Mouse (Mus musculus) activated CD4-positive, CD25-positive, alpha-beta regulatory T cell, adult 4 months (primary cell): ENCODE measurements around the gene Rnf31. TPM values are rescaled to one million over a fixed set of nuclear protein-coding genes. Genes with fewer than 3 reads are reported as not detected.

ENCODE experiments used
- ATAC-seq: one replicate; pipeline ENCODE4 v1.8.0; 2017
- polyA plus RNA-seq, 2 experiments: library from polyadenylated mRNA; unstranded; fragments of 100-300 nt; shearing (Covaris generic); gene quantifications; one replicate each; pipeline ENCODE4 v1.2.1; 2017

Rnf31 gene
- polyA plus RNA-seq, 2 experiments from 2014 or later: 32.6 to 33.3 TPM

- ATAC-seq: no peak
Observed at GRCm38 (mm10) chr14:55604823-55605222, 13.3 kb downstream of the Rnf31 start.

GRCm38 (mm10) chr14:55605743-55606459 is 14.4 kb downstream of the Rnf31 start:
- no peak for ATAC-seq

- ATAC-seq: no peak
Observed at GRCm38 (mm10) chr14:55608339-55608738, 16.8 kb downstream of the Rnf31 start.

DNA sequence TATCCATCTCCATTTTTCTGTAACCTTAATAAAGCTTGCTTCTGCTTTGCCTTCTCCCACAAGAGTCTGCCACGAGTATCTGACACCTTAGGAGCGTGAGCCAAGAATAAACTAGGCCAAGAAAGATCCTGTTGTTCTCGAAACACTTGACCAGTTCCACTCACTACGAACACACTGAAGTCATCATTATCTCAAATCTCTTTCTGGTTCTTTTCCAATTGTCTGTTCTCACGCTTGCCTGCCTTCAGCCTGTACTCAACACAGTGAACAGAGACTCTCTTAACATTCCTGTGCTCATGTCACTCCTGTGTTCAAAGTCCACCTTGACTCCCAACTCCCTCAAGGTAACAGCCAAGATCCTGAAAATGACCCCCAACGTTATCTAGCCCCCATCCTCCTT is 21.8 kb downstream of the Rnf31 start:
- ATAC-seq: no peak

GRCm38 (mm10) chr14:55614565-55615178 is 23.2 kb downstream of the Rnf31 start:
- ATAC-seq: no peak

- no peak for ATAC-seq
Observed at GRCm38 (mm10) chr14:55615876-55616275, 24.4 kb downstream of the Rnf31 start.

DNA sequence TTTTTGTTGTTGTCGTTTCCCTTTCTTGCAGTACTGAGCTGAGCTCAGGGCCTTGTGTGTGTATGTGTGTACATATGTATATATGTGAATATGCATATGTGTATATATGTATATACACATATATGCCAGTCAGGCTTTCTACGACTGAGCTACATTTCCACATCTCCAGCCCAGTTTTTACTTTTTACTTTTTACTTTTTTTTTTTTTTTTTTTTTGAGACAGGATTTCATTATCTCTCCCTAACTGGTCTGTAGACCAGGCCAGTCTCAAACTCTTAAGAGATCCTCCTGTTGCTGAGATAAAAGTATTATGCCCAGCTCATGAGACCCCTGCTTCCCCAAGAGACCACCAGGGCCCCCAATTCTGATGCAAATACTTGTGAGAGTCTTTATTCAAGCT is 25.3 kb downstream of the Rnf31 start:
- ATAC-seq: no peak

DNA sequence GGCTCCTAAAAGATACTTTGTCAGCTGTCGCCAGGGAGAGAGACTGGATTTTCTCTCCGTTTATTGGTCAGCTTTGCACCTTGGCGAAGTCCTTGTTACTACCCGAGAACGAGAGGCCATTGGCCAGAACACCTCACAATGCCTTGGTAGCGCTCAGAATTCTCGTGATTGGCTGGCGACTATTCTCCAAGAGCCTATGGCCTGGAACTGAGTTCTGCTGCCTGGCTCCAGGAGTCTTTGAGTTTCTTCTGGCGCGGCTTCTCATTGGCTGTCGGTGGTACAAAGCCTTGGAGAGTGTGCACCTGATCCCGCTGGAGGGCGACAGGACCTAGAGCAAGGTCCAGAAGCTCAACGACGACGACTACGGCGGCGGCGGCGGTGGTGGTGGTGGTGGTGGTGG is 26.3 kb downstream of the Rnf31 start, which contains the start of gene Rec8:
Rec8 (plus strand) TSS at position 216 of the 400 bp plus-strand sequence.
- peak; percentile 36 for ATAC-seq

DNA sequence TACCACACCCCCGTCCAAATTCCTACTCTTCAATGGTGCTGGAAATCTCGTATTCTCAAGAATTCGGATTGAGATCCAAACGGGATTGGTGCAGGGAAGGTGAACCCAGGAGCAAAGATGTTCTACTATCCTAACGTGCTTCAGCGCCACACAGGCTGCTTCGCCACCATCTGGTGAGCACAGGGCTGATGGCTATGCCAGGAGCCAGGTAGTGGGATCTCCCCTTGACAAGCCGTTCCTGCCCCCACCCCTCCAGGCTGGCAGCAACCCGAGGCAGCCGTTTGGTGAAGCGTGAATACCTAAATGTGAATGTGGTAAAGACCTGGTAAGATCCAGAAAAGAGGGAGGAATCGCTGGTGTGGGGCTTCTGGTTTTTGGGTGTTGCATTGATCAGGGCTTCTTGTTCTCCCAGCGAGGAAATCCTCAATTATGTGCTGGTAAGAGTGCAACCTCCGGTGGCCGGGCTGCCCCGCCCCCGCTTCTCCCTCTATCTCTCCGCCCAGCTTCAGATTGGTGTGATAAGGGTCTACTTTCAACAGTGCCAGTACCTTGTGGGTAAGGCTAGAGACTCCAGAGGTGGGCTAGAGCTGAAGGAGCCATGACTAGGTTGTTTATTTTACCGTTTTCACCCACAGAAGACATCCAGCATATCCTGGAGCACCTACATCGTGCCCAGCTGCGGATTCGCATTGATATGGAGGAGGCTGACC is 27.1 kb downstream of the Rnf31 start:
- no peak for ATAC-seq

DNA sequence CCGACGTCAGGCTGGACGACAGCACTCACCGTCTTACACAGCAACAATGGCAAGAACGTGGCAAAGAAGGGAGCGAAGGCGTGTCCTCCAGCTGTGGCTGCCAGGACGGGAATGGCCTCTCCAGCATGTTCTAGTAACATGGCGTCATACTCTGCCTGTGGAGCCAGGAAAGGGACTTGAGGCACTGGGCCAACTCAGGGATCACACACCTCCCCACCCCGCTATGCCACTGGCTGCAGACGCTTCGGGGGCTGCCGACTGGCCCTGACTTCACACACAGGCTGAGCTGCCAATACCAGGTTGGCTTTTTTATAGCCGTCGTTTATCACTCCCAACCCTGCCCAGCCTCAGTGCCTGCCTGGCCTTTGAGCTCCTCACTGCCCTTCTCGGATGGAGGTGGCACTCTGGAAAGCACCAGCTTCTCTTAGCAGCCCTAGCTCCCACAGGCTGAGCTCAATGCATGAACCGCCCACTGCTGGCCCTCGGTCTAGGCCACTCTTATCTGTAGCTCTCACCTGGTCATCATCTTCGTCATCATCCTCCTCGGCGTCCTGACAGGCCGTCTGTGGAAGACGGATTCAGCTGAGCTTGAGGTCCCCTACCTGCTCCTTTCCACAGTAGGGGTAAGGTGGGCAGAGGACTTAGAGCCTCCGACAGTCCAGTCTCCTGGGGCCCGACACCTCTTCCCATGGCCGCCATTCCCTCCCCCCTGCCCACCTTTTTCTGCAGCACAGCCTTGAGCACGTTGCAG is 36.7 kb downstream of the Rnf31 start:
- no peak for ATAC-seq

DNA sequence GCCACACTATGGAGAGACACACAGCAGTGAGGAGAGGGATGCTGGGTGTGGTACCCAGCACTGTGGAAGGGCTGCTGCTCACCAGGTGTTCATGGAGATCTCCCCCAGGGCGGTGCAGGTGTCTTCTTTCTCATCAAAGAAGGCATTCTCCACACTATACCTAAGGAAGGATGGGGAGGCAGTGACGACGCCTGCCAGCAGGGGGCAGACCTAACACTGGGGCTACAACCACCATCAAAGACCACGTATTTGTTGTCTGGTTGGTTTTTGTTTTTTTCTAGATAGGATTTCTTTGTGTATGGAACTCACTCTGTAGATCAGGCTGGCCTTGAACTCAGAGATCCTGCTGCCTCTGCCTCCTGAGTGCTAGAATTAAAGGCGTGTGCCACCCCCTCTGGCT is 37.8 kb downstream of the Rnf31 start:
- peak; percentile 72 for ATAC-seq

DNA sequence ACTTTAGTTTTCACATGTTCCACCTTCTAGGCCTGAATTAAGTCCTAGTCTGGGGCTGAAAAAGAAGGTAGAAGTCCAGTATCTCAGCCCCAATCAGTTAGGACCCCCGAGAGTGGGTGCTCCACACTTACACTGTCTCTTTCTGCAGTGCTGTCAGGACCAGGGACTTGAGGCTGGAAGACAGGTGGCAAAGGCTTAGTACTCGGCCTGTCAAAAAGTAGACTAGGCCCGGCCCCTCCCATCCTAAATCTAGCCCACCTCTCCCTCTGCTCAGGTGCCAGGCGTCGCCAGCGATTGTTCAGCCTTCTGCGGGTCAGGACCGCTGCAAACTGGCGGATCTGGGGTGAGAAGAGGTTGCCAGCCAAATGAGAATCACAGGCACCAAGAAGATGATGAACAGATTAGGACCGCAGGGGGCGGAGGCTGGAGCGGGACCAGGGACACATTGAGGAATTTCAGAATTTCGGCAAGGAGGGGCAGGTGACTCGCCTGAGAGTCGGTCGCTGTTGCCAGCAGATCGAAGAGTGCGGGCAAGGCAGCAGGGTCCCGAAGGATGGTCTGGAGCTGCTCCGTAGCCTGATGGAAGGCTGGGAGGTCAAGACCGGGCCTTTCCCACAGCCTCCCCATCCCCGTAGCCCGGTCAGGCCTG is 43.5 kb downstream of the Rnf31 start:
- no peak for ATAC-seq

DNA sequence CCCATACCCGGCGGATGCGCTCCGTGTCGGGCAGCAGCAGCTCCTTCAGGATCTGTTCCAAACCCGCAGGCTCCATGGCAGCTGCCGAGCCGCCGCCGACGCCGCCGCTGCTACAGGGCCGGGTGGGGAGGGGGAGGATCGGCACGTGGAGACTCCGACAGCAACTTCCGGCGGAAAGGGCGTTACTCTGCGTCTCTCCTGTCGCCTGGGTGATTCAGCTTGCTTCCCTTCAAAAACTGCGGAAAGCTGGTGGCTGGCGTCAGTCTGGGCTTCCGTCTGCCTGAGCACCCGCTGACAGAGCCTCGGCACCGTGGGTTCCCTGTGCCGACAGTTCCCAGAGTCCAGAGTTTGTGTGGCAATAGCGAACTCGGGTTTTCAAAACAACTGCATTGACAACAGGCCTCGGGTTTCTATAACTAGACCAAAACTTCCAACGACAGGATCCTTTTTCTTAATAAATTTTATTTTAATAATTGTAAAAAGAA is 44.1 kb downstream of the Rnf31 start, which contains the start of gene Ipo4:
Ipo4 (minus strand) TSS at position 435 of the 485 bp plus-strand sequence.
- peak; percentile 99 for ATAC-seq

- no peak for ATAC-seq
Observed at GRCm38 (mm10) chr14:55637795-55638194, 46.3 kb downstream of the Rnf31 start, which contains the start of gene Gm49378. TSS of gene Gm49378 (minus strand) at chr14:55637895.

- ATAC-seq: no peak
Observed at GRCm38 (mm10) chr14:55640816-55641215, 49.3 kb downstream of the Rnf31 start.

GRCm38 (mm10) chr14:55641291-55641690 is 49.8 kb downstream of the Rnf31 start:
- no peak for ATAC-seq

- no peak for ATAC-seq
Observed at GRCm38 (mm10) chr14:55642679-55643059, 51.2 kb downstream of the Rnf31 start.

DNA sequence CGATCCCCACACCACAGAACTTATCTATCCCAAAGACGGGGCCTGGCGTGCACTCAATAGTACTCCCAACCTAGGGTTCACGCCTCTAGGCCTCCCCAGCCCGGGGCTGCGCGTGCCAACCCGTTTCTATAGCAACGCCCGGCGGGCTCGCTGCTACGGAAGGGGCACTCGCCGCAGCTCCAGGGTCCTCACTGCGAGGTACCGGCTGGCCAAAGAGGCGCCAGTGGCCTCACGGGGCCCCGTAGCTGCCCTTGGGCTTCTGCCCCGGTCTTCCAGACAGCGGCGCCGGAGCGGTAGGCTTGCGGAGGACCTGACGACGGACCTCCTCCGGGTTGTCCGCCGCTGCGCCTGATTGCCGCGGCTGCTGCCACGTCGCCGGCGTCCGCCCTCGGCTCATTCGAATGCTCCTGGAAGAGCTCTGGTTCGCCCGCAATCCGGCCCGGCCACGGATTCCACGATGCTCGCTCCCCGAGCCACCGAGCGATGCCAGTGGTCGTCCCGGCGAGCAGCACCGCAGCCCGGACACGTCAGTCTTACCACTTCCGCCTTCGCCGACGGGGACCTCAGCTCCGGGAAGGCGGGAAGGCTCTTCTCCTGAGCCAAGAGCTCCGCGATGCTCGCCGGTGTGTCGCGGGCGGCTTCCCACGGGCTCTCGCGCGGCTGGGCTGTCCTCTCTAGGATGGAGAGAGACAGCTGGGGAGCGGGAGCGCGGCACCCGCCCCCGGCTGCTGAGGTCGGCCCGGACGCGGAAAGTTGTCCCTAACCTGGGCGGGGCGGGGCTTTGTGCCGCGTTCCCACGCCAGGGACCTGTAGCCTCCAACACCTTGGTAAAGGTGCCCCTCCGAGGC is 51.8 kb downstream of the Rnf31 start, which contains the start of gene Tm9sf1:
Tm9sf1 (minus strand) TSS at position 747 of the 848 bp plus-strand sequence.
- ATAC-seq: peak; percentile 68

- peak; percentile 31 for ATAC-seq
Observed at GRCm38 (mm10) chr14:55644261-55644888, 52.9 kb downstream of the Rnf31 start.

DNA sequence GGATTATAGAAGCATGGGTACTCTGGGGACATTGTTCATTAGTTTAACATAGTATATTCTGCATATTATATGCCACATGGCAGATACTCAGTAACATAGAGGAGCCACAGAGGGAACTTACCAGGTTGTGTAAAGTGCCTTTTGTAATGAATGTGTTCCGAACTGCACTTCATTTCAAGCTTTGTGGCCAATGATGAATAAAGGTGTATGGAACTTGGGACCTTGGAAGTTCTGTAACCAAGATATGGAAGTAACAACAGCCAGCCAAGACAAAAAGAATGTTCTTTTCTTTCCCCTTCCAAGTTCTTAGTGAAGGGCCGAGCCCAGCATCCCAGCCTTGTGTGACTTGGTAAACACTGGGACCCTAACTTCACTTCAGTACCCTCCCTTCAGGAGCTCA is 58.4 kb downstream of the Rnf31 start, which contains the start of gene Tssk4:
Tssk4 (plus strand) TSS at position 301 of the 400 bp plus-strand sequence.
- ATAC-seq: no peak
